In the genomic region with DNA sequence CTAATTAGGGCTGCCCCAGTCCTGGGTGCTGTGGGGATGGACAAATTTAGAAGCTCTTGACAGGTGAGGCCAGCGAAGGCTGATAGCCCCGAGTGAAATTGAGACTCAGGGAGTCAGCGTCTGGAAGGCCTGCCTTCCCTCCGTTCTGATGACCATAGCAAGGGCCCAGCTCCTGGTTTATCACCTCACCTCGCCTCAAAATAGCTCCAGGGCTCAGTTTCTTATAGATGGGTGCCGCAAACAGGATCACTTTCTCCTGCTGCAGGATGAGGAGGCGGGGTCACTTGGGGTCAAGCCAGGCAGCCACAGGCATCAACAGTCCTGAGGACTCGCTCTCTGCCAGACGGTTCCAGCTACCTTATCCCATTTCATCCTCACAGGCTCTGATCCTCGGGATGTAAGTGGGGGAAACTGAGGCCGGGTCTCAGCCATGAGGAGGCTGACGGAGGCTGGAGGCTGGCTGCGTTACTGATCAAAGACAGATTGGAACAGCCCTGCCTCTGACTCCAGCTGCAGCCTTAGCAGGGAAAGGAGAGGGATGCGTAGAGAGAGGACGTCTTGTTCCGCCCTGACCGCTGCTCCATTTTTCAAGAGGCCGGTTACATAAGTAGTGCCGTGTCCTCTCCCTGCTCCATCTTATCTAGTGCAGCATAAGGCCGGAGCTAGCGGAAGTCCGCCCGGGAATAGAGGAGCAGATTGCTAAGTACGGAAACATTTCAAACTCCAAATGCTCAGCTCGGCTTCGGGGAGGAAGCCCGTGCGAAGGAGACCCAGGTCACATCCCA, we compare ENCODE assay signal across 25 mouse cellular contexts. TPM values are rescaled to one million over a fixed set of nuclear protein-coding genes. Genes with fewer than 3 reads are reported as not detected.
DNase-seq lines count a peak whose midpoint lies in the region; ATAC-seq and TF ChIP-seq lines count a peak whose summit lies in the region.
"Had no signal": no experiment of that assay in that cellular context is flagged by ENCODE, and none has a peak within 500 bp of the region (broad histone marks: within the 10 kb centered on the region; RNA-seq: fewer than 3 reads in every experiment).

No protein-coding gene starts in this region.

- no peak overlapping the region for H3K9ac ChIP-seq in liver, postnatal 0 days (replicated peaks)
- H3K9ac ChIP-seq: forebrain, embryonic 15.5 days; heart, embryonic 15.5 days; hindbrain, embryonic 13.5 days had no signal

- no peaks in the 10 kb centered on the region for H3K4me1 ChIP-seq in liver, postnatal 0 days (ENCODE audit: insufficient read depth)
- H3K4me1 ChIP-seq: embryonic facial prominence, embryonic 10.5 days; forebrain, embryonic 15.5 days; hindbrain, embryonic 13.5 days had no signal

- H3K27ac ChIP-seq in gastrocnemius, adult 2 months = peak overlapping the region; percentile 87
- H3K27ac ChIP-seq in liver, postnatal 0 days (ENCODE audit: low read depth) = no peak overlapping the region
- H3K27ac ChIP-seq: embryonic facial prominence, embryonic 10.5 days; forebrain, embryonic 15.5 days; heart, embryonic 15.5 days; hindbrain, embryonic 13.5 days; macrophage had no signal

- ATAC-seq in liver, postnatal 0 days = no peak
- ATAC-seq: forebrain, embryonic 15.5 days; lung, postnatal 0 days had no signal

- H3K36me3 ChIP-seq in liver, postnatal 0 days (replicated peaks; ENCODE audit: insufficient read depth, low read length) = no peaks in the 10 kb centered on the region
- H3K36me3 ChIP-seq: embryonic facial prominence, embryonic 10.5 days; forebrain, embryonic 15.5 days; heart, embryonic 15.5 days; hindbrain, embryonic 13.5 days had no signal

- TF ChIP-seq CTCF in gastrocnemius, adult 2 months (IDR thresholded peaks at IDR 0.05) = no peak
- TF ChIP-seq CTCF in liver, postnatal 0 days (IDR thresholded peaks at IDR 0.05; ENCODE audit: low read depth) = no peak

- H3K4me2 ChIP-seq in liver, postnatal 0 days (ENCODE audit: low read depth, low read length) = no peak overlapping the region
- H3K4me2 ChIP-seq: forebrain, embryonic 15.5 days; heart, embryonic 15.5 days; hindbrain, embryonic 13.5 days had no signal

- no peaks in the 10 kb centered on the region for H3K9me3 ChIP-seq in liver, postnatal 0 days (ENCODE audit: low read length)
- H3K9me3 ChIP-seq: embryonic facial prominence, embryonic 10.5 days; forebrain, embryonic 15.5 days; heart, embryonic 15.5 days; hindbrain, embryonic 13.5 days had no signal

- TF ChIP-seq EP300 in liver, postnatal 0 days (IDR thresholded peaks at IDR 0.05; ENCODE audit: low read depth) = no peak

- no peaks in the 10 kb centered on the region for H3K27me3 ChIP-seq in liver, postnatal 0 days (ENCODE audit: insufficient read depth, low read length)
- H3K27me3 ChIP-seq: forebrain, embryonic 15.5 days had no signal

- H3K4me3 ChIP-seq in gastrocnemius, adult 2 months = peak overlapping the region; percentile 47
- no peak overlapping the region for H3K4me3 ChIP-seq in liver, postnatal 0 days (ENCODE audit: low read depth, low read length)
- H3K4me3 ChIP-seq: embryonic facial prominence, embryonic 10.5 days; forebrain, embryonic 15.5 days; heart, embryonic 15.5 days; hindbrain, embryonic 13.5 days had no signal

- intact Hi-C loops in gastrocnemius, adult 2 months (cut with DNase I) = no loop called here

- WGBS in liver, postnatal 0 days (ENCODE audit: insufficient replicate concordance) = 68% methylated on average over 28 of the region's 28 CpGs

- DNase-seq in gastrocnemius, adult 2 months = peak; percentile 87
- DNase-seq in gastrocnemius, postnatal 4 days (ENCODE audit: low spot score in 2 of 2) = no peak
- DNase-seq in right cerebral cortex, adult 18-20 months = peak; percentile 30
- no peak for DNase-seq in right cerebral cortex, postnatal 25 days
- DNase-seq in heart, adult 9 months (ENCODE audit: low spot score in 2 of 2) = peak; percentile 15 to 41
- DNase-seq in telencephalon, adult 2 months (ENCODE audit: low read depth, low spot score) = peak; percentile 21
- no peak for DNase-seq in liver, postnatal 0 days
- no peak for DNase-seq in kidney, postnatal 10 days
- DNase-seq: adrenal gland, adult 2 months; cerebellum, adult 8-10 months; kidney, adult 8-10 months; kidney, postnatal 14 days; layer of hippocampus, postnatal 36 days; thymus, postnatal 14 days had no signal

RNA-seq across cellular contexts. Expression of a gene that starts 10.9 kb away (rescaled TPM):
- total RNA-seq in gastrocnemius, adult 2 months (2021) = over 10,000 TPM in 1 of 2 experiments, 1,000 to 10,000 TPM in 1; 9,151 to 16,547 TPM
- 100 to 1,000 TPM; 716 to 864 TPM for total RNA-seq in gastrocnemius, postnatal 4 days (2021)
- 2.4 TPM in 1 of 2 replicates, not detected in the other for polyA plus RNA-seq in liver, postnatal 0 days (2015; fragmentation: Nextera tagmentation; extraction: Ambion mirVana)
- total RNA-seq: adrenal gland, adult 2 months; MEL had no signal
- polyA plus RNA-seq: adrenal gland, adult 2 months; embryonic facial prominence, embryonic 10.5 days; forebrain, embryonic 15.5 days; intestine, embryonic 14.5 days; liver, adult 2 months; liver, embryonic 16.5 days; lung, postnatal 0 days; macrophage; small intestine, adult 2 months had no signal

RNA-seq across cellular contexts. Expression of a gene that starts 21.4 kb away (rescaled TPM):
- 10 to 100 TPM; 11.7 to 16.0 TPM for total RNA-seq in gastrocnemius, adult 2 months (2021)
- total RNA-seq in gastrocnemius, postnatal 4 days (2021) = 10 to 100 TPM; 38.0 to 48.1 TPM
- polyA plus RNA-seq in liver, postnatal 0 days (2015; fragmentation: Nextera tagmentation; extraction: Ambion mirVana) = 24.4 and 25.3 TPM in 2 replicates

RNA-seq across cellular contexts. Expression of a gene that starts 49.3 kb away (rescaled TPM):
- total RNA-seq in gastrocnemius, adult 2 months (2021) = 1 to 10 TPM in 1 of 2 experiments, not detected in 1; 1.2 TPM
- total RNA-seq in gastrocnemius, postnatal 4 days (2021) = 1 to 10 TPM; 3.4 to 3.9 TPM
- 55.5 and 56.7 TPM in 2 replicates for polyA plus RNA-seq in liver, postnatal 0 days (2015; fragmentation: Nextera tagmentation; extraction: Ambion mirVana)

Comparison
In these comparisons a context has a peak if more than half of its experiments do, and no peak if none do; other contexts are left out.
1. DNase-seq: peak in gastrocnemius, adult 2 months (single experiment), right cerebral cortex, adult 18-20 months (single experiment), heart, adult 9 months (2 of 2) and telencephalon, adult 2 months (single experiment); none in gastrocnemius, postnatal 4 days (0 of 2), right cerebral cortex, postnatal 25 days (single experiment), liver, postnatal 0 days (single experiment) and kidney, postnatal 10 days (single experiment).
2. RNA of a gene that starts 10.9 kb away (total RNA-seq): 9,151 to 16,547 TPM in gastrocnemius, adult 2 months; 716 to 864 TPM in gastrocnemius, postnatal 4 days; every median in the first group is over 10 times any median in the second.